Mouse (Mus musculus) erythroid progenitor cell, adult 5-6 weeks (primary cell): Measurements from ENCODE around the gene Heatr3. TPM values are rescaled to one million over a fixed set of nuclear protein-coding genes. Genes with fewer than 3 reads are reported as not detected.

Experiments
- ATAC-seq: replicated peaks from 2 replicates; pipeline ENCODE4 v1.8.0; 2016; ENCODE audit warnings: moderate number of reproducible peaks, mild to moderate bottlenecking, moderate TSS enrichment, inconsistent platforms; ENCODE audit not compliant: poor library complexity, low FRiP score, severe bottlenecking
- total RNA-seq, 2 experiments: library from RNA; stranded (forward) in 1 of 2; stranded (reverse) in 1 of 2; fragments of 150-400 nt in 1 of 2; fragments of 186-747, 209-891 nt in 1 of 2; gene quantifications; 2 replicates each; pipeline versions ENCODE4 v1.2.3 to v1.2.4; 2015 to 2017; ENCODE audit warnings: low replicate concordance in 2 of 2

Heatr3 gene
- total RNA-seq (2015; ENCODE audit: low replicate concordance) (1.8 and 9.2 TPM in 2 replicates), total RNA-seq (2017; ENCODE audit: low replicate concordance) (1.6 and 11.4 TPM in 2 replicates)

DNA sequence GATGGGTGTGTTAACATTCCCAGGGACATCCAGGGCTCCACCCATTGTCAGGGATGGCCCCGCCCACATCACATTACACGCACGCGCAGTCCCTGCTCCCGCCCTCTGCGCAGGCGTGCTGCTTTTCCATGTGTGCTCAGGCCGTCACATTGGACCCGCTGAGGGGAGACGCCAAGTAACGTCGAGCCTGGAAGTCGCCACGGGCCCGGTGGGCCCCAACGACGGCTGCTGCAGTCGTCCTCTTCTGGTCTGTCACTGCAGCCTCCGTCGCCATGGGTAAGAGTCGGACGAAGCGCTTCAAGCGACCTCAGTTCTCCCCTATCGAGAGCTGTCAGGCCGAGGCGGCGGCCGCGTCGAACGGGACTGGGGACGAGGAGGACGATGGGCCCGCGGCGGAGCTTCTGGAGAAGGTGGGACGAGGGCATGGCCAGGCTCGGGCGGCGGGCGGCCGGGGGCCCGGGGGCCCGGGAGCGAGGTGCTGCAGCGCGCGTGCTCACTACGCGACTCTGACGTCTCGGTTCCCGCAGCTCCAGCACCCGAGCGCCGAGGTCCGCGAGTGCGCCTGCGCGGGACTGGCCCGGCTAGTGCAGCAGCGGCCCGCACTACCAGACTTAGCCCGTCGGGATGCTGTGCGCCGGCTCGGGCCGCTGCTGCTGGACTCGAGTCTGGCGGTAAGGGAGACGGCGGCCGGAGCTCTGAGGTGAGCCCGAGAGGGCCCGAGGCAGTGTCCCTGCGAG, at the start of gene Heatr3:
TSS of gene Heatr3 (plus strand) at position 108 of the 737 bp plus-strand sequence.
- peak; percentile 96 for ATAC-seq

DNA sequence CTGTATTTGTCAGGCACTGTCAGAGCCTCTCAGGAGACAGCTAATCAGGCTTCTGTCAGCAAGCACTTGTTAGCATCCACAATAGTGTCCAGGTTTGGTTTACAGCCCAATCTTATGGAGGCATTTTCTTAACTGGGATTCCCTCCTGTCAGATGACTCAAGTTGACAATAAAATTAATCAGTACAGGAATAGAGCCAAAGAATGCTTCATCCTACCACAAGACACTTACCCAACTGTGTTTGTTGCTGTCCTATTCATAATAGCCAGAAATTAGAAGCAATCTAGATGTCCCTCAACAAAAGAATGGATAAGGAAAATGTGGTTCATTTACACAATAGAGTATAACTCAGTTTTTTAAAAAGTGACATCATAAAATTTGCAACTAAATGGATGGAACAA, 49.6 kb upstream of the Heatr3 start:
- no peak for ATAC-seq

DNA sequence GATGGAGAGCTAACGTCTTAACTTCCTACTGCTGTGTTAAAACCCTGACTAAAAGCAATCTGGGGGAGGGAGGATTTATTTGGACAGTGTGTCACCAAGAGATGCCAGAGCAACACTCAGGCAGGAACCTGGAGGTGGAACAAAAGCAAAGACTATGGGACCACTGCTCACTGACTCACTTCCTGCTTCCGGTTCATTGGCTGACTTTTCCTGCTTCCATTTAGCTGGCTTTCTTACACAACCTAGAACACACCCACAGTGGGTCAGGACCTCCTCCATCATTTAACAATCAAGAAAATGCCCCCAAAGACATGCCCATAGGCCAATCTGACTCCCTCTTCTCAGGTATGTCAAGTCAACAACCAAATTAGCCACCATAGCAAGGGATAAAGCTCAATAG, 46.0 kb upstream of the Heatr3 start:
- no peak for ATAC-seq

- no peak for ATAC-seq
These were observed 44.3 kb upstream of the Heatr3 start for GRCm38 (mm10) chr8:88093367-88093766.

DNA sequence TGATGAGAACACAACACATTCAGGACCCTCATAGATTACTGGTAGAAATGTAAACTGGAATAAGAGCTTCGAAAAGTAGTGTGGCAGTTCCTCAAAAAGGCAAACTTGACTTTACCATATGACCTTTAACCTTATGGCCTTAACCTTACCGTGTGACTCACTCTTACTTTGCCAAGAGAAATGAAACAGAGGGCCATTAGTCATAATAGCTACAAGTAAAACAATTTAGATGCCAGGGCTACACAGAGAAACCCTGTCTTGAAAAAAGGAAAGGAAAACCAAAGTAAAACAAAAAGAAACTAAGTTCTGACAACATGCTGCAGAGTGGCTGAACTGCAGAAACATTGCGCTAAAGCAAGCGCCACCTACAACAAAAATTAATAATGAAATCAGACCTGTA, 38.8 kb upstream of the Heatr3 start:
- ATAC-seq, result no peak

DNA sequence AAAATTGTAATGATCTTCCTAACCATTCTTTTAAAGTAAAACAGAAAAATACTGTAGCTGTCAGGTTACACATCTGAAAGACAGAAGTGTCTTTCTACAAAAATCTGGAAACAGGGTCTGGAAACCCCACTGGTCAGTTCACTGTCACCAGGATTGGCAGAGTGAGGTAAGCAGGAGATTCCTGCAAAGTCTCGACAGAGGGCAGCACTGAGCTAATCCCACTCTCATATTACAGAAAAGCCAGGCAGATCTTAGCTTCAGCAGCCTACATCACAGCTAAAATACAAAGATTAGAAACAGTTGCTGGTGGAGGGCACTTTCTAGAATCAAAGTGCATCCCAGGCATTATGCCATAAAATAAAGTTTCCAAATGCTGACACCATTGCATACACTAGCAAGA, 38.1 kb upstream of the Heatr3 start:
- peak; percentile 70 for ATAC-seq

- no peak for ATAC-seq
These were observed 28.4 kb upstream of the Heatr3 start for GRCm38 (mm10) chr8:88109241-88109640.

GRCm38 (mm10) chr8:88118456-88119036, 19.1 kb upstream of the Heatr3 start, which contains the start of gene Cnep1r1:
Cnep1r1 (plus strand) TSS chr8:88118769.
- ATAC-seq, result peak; percentile 98

- peak; percentile 77 for ATAC-seq
These were observed 18.6 kb upstream of the Heatr3 start for GRCm38 (mm10) chr8:88119076-88119475.

GRCm38 (mm10) chr8:88124850-88125249, 12.8 kb upstream of the Heatr3 start:
- ATAC-seq, result 0 out of 2 replicates have a peak, but pooled peaks have one; percentile 42

DNA sequence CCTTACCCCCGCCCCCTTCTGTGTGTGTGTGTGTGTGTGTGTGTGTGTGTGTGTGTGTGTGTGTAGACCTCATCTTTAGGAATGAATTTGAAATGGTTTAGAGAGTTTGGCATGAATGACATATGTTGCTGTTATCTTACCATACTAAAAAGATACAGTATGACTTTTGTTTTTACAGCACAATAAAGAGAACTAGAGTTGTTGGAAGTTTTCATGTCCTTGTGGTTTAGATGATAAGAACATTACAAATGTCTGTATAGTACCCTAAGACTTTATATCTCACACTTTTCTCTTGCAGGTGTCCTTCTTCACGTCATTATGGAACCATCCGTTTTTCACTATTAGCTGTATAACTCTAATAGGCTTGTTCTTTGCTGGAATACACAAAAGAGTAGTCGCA, 8.3 kb upstream of the Heatr3 start:
- ATAC-seq, result no peak

- ATAC-seq, result no peak
These were observed 6.8 kb upstream of the Heatr3 start for GRCm38 (mm10) chr8:88130754-88131317.

GRCm38 (mm10) chr8:88139256-88139655, 1.6 kb downstream of the Heatr3 start:
- no peak for ATAC-seq

DNA sequence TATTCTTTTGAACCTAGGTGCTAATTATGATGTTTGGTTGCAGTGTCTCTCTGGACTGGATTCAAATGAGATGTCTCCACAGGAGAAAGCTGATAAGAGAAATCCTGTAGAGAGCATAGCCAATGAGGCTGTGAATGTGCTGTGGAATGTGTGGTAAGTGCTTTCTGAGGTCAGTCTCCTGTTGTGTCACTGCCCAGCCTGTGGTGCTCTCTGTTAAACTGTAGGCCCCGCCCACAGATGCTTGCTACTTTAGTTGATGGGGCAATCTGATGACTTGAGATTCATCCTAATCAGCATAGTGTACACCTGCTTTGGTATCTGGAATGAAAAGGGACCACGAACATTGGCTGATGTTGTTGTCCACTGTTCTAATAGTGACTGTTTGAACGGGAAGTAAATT, 4.0 kb downstream of the Heatr3 start:
- no peak for ATAC-seq

DNA sequence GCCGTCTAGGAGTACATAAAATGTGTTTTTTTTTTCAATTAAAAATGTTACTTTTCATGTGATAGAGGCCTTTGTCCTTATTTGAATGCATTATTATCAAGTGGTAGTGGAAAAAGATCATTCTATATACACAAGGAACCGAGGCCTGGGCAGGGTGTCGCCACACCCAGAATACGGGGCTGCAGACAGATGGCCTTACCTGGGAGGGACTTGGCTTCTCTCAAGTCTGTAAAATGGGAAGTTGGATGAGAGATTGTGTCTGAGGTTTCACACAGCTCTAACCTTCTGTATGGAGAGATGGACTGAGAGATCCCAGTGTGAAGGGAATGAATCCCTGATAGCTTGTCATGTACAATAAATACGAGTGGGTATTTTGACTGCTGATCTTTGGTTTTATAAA, 6.4 kb downstream of the Heatr3 start:
- no peak for ATAC-seq

GRCm38 (mm10) chr8:88150910-88151371, 13.3 kb downstream of the Heatr3 start:
- ATAC-seq, result no peak

DNA sequence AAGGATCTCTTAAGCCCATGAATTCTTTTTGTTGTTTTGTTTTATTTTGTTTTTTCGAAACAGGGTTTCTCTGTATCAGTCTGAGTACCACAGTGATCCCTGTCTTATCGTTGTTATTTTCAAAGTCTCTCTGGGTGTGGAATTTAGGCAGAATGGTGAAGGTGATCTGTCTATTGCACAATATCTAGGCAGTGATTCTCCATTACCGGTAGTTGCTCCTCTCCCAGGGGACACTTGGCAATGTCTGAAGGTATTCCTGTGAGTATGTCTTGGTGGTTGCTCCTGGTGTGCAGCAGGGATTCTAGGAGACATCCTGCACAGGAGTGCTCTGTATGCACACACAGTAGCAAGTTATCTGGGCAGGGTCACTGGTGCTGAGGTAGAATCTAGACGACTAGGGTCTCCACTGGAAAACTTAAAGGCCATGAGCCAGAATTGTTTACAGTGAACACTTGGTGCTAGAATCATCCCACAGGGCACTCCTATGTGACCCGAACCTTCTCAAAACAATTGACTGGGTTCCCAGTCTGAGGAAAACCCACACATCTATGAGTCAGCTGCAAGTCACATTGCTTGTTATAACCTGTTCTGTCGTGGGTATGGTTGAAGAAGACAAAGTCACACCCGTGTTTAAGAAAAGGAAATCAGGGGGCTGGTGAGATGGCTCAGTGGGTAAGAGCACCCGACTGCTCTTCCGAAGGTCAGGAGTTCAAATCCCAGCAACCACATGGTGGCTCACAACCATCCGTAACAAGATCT, 22.8 kb downstream of the Heatr3 start:
- no peak for ATAC-seq

- ATAC-seq, result peak; percentile 84
These were observed 23.8 kb downstream of the Heatr3 start for GRCm38 (mm10) chr8:88161439-88161838.

GRCm38 (mm10) chr8:88175264-88175663, 37.6 kb downstream of the Heatr3 start:
- no peak for ATAC-seq

DNA sequence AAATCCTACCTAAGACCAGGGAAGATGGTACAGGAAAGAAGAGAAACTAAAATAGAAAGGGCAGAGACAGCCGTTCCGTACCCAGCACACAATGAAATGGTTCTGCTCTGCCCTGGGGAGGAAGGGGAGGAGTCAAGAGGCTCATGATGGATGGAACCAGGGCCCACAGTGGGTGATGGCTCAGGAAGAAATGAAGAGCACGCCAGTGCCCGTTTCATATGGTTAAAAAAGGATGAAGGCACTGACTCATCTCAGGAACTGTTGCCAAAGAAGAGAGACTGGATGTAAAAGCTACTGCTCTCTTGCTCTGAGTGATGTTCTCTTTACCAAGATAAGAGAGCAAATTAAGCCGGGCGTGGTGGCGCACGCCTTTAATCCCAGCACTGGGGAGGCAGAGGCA, 39.6 kb downstream of the Heatr3 start:
- no peak for ATAC-seq
